Mouse (Mus musculus) neural tube, embryonic 11.5 days (tissue): ENCODE data around the gene Ccdc158. TPM values are rescaled to one million over a fixed set of nuclear protein-coding genes. Genes with fewer than 3 reads are reported as not detected.

ENCODE experiments used
- ATAC-seq: fragments of 200-750 bp; cut with Nextera tagmentation; 2 replicates; pipeline ENCODE4 v1.8.0; 2017; ENCODE audit warnings: moderate number of reproducible peaks, mild to moderate bottlenecking, moderate TSS enrichment, moderate library complexity; ENCODE audit not compliant: insufficient read depth, low FRiP score, low TSS enrichment
- DNase-seq: peaks from one replicate; pipeline ENCODE4 v3.0.0-alpha.2; 2015; ENCODE audit warnings: low spot score
- H3K27ac ChIP-seq: fragments of 300-500 bp; sonication (generic); 2 replicates; pipeline ENCODE4 v1.5.1; 2014; ENCODE audit warnings: low read depth, mild to moderate bottlenecking, low read length
- H3K27me3 ChIP-seq: fragments of 300-500 bp; sonication (generic); 2 replicates; pipeline ENCODE4 v1.6.1; 2014; ENCODE audit warnings: mild to moderate bottlenecking, low read length, mixed read lengths; ENCODE audit not compliant: control insufficient read depth, insufficient read depth
- H3K36me3 ChIP-seq: fragments of 300-500 bp; sonication (generic); 2 replicates; pipeline ENCODE4 v1.6.1; 2014; ENCODE audit warnings: mild to moderate bottlenecking, low read length, moderate library complexity, mixed read lengths; ENCODE audit not compliant: control insufficient read depth, insufficient read depth
- H3K4me1 ChIP-seq: fragments of 300-500 bp; sonication (generic); 2 replicates; pipeline ENCODE4 v1.6.1; 2014; ENCODE audit warnings: low read length, mixed read lengths; ENCODE audit not compliant: control insufficient read depth, insufficient read depth
- H3K4me2 ChIP-seq: fragments of 300-500 bp; sonication (generic); 2 replicates; pipeline ENCODE4 v1.6.1; 2014; ENCODE audit warnings: low read depth, mild to moderate bottlenecking, moderate library complexity
- H3K4me3 ChIP-seq: fragments of 300-500 bp; sonication (generic); 2 replicates; pipeline ENCODE4 v1.5.1; 2014; ENCODE audit warnings: low read depth, low read length
- H3K9ac ChIP-seq: fragments of 300-500 bp; sonication (generic); 2 replicates; pipeline ENCODE4 v1.6.1; 2014; ENCODE audit warnings: mild to moderate bottlenecking, low read length
- H3K9me3 ChIP-seq: fragments of 300-500 bp; sonication (generic); 2 replicates; pipeline ENCODE4 v1.6.1; 2016; ENCODE audit warnings: low read length; ENCODE audit not compliant: control insufficient read depth
- WGBS: fragments of 180-500 bp; shearing (Covaris S2); extraction: QIAGEN DNeasy Blood & Tissue Kit; methylation state at CpG from one replicate; pipeline ENCODE4 v1.1.7; 2014; 5-methylcytosine and 5-hydroxymethylcytosine counted together
- polyA plus RNA-seq: library from polyadenylated mRNA; unstranded; fragments of >200 nt; fragmentation: Nextera tagmentation; extraction: Ambion mirVana; gene quantifications from 2 replicates; pipeline ENCODE4 v1.2.1, GENCODE M21; 2014

Gene Ccdc158
- polyA plus RNA-seq, 1 experiment from 2014 or later: 0.77 TPM

GRCm38 (mm10) chr5:92633526-92633925, 41.5 kb downstream of the Ccdc158 start:
- Histone ChIP-seq H3K36me3 (no peaks in the 10 kb centered on the region), H3K9ac (no peak overlapping the region), H3K27me3 (no peaks in the 10 kb centered on the region), H3K27ac (no peak overlapping the region), H3K4me2 (no peak overlapping the region), H3K4me1 (no peaks in the 10 kb centered on the region), H3K4me3 (no peak overlapping the region), H3K9me3 (no peaks in the 10 kb centered on the region)
- DNase-seq (no peak), ATAC-seq (no peak)
- WGBS: 65% methylated on average over 4 of the region's 4 CpGs

- no peak overlapping the region for H3K4me2 ChIP-seq
- H3K27me3 ChIP-seq: no peaks in the 10 kb centered on the region
- DNase-seq (no peak), ATAC-seq (no peak)
- no peaks in the 10 kb centered on the region for H3K9me3 ChIP-seq
- no peak overlapping the region for H3K4me3 ChIP-seq
- WGBS: 84% methylated on average over 7 of the region's 7 CpGs
- no peaks in the 10 kb centered on the region for H3K36me3 ChIP-seq
- H3K27ac ChIP-seq: no peak overlapping the region
- H3K4me1 ChIP-seq: no peaks in the 10 kb centered on the region
- H3K9ac ChIP-seq: no peak overlapping the region
These were observed 47.2 kb downstream of the Ccdc158 start for GRCm38 (mm10) chr5:92627896-92628295.

- no peak overlapping the region for H3K4me2 ChIP-seq
- 91% methylated on average over 5 of the region's 5 CpGs for WGBS
- no peak for DNase-seq
- H3K36me3 ChIP-seq: no peaks in the 10 kb centered on the region
- no peak for ATAC-seq
- no peak overlapping the region for H3K9ac ChIP-seq
- H3K4me3 ChIP-seq: no peak overlapping the region
- no peaks in the 10 kb centered on the region for H3K4me1 ChIP-seq
- H3K27ac ChIP-seq: no peak overlapping the region
- no peaks in the 10 kb centered on the region for H3K9me3 ChIP-seq
- no peaks in the 10 kb centered on the region for H3K27me3 ChIP-seq
These were observed 53.2 kb downstream of the Ccdc158 start for GRCm38 (mm10) chr5:92621883-92622282.

- ATAC-seq: no peak
These were observed 62.3 kb downstream of the Ccdc158 start for GRCm38 (mm10) chr5:92612756-92613155.

GRCm38 (mm10) chr5:92607492-92608229, 67.4 kb downstream of the Ccdc158 start:
- H3K9ac ChIP-seq: no peak overlapping the region
- H3K9me3 ChIP-seq: no peaks in the 10 kb centered on the region
- no peak for ATAC-seq
- 89% methylated on average over 5 of the region's 5 CpGs for WGBS
- H3K4me2 ChIP-seq: no peak overlapping the region
- no peaks in the 10 kb centered on the region for H3K4me1 ChIP-seq
- H3K4me3 ChIP-seq: no peak overlapping the region
- H3K27me3 ChIP-seq: no peaks in the 10 kb centered on the region
- no peak overlapping the region for H3K27ac ChIP-seq
- DNase-seq: no peak
- H3K36me3 ChIP-seq: no peaks in the 10 kb centered on the region

More at GRCm38 (mm10) chr5:92612756-92613155, 62.3 kb downstream of the Ccdc158 start:
- Histone ChIP-seq H3K4me3 (no peak overlapping the region), H3K27ac (no peak overlapping the region), H3K9me3 (no peaks in the 10 kb centered on the region), H3K36me3 (no peaks in the 10 kb centered on the region), H3K9ac (no peak overlapping the region), H3K27me3 (no peaks in the 10 kb centered on the region), H3K4me2 (no peak overlapping the region), H3K4me1 (no peaks in the 10 kb centered on the region)
- DNase-seq: no peak
- WGBS: 90% methylated on average over 4 of the region's 4 CpGs

- Histone ChIP-seq H3K36me3 (no peaks in the 10 kb centered on the region), H3K27ac (no peak overlapping the region), H3K9me3 (no peaks in the 10 kb centered on the region), H3K4me3 (no peak overlapping the region), H3K4me1 (no peaks in the 10 kb centered on the region), H3K27me3 (no peaks in the 10 kb centered on the region), H3K9ac (no peak overlapping the region), H3K4me2 (no peak overlapping the region)
- ATAC-seq: no peak
- WGBS: 83% methylated on average over 10 of the region's 10 CpGs
- DNase-seq: no peak
These were observed 70.4 kb downstream of the Ccdc158 start for GRCm38 (mm10) chr5:92604452-92605247.

GRCm38 (mm10) chr5:92602691-92603690, 72.1 kb downstream of the Ccdc158 start, which contains the start of gene Stbd1:
Stbd1 (plus strand) TSS chr5:92603041.
- Histone ChIP-seq H3K4me2 (peak within 1 kb of the TSS; percentile 94), H3K4me1 (no peaks in the 10 kb centered on the region), H3K36me3 (no peaks in the 10 kb centered on the region), H3K9me3 (no peaks in the 10 kb centered on the region), H3K4me3 (peak within 1 kb of the TSS; percentile 57), H3K9ac (peak within 1 kb of the TSS; percentile 63), H3K27me3 (no peaks in the 10 kb centered on the region), H3K27ac (no peak within 1 kb of the TSS)
- DNase-seq (peak; percentile 83), ATAC-seq (peak; percentile 93)
- WGBS: 0% methylated on average over 69 of the region's 69 CpGs

- 83% methylated on average over 10 of the region's 10 CpGs for WGBS
- Histone ChIP-seq H3K4me3 (no peak overlapping the region), H3K4me1 (no peaks in the 10 kb centered on the region), H3K4me2 (no peak overlapping the region), H3K9me3 (no peaks in the 10 kb centered on the region), H3K9ac (no peak overlapping the region), H3K27me3 (no peaks in the 10 kb centered on the region), H3K27ac (no peak overlapping the region), H3K36me3 (no peaks in the 10 kb centered on the region)
- no peak for ATAC-seq
- DNase-seq: no peak
These were observed 76.0 kb downstream of the Ccdc158 start for GRCm38 (mm10) chr5:92599030-92599429.
